Mouse (Mus musculus) thymus, postnatal 36 days (tissue): Measurements from ENCODE around the gene Shox2.

ENCODE experiments used
- DNase-seq, 2 experiments: peaks; one replicate each; pipeline ENCODE4 v3.0.0; 2022; ENCODE audit warnings: mixed read lengths in 2 of 2

Gene Shox2

GRCm38 (mm10) chr3:66959972-66960371 is 21.6 kb downstream of the Shox2 start:
- DNase-seq: no peak

- no peak for DNase-seq
These were observed 26.4 kb downstream of the Shox2 start for GRCm38 (mm10) chr3:66955126-66955525.

GRCm38 (mm10) chr3:66939675-66940074 is 41.9 kb downstream of the Shox2 start:
- DNase-seq: no peak

- DNase-seq: no peak
These were observed 59.1 kb downstream of the Shox2 start for GRCm38 (mm10) chr3:66922436-66922835.
